ENCODE assay signal across 8 mouse cellular contexts in the genomic region with DNA sequence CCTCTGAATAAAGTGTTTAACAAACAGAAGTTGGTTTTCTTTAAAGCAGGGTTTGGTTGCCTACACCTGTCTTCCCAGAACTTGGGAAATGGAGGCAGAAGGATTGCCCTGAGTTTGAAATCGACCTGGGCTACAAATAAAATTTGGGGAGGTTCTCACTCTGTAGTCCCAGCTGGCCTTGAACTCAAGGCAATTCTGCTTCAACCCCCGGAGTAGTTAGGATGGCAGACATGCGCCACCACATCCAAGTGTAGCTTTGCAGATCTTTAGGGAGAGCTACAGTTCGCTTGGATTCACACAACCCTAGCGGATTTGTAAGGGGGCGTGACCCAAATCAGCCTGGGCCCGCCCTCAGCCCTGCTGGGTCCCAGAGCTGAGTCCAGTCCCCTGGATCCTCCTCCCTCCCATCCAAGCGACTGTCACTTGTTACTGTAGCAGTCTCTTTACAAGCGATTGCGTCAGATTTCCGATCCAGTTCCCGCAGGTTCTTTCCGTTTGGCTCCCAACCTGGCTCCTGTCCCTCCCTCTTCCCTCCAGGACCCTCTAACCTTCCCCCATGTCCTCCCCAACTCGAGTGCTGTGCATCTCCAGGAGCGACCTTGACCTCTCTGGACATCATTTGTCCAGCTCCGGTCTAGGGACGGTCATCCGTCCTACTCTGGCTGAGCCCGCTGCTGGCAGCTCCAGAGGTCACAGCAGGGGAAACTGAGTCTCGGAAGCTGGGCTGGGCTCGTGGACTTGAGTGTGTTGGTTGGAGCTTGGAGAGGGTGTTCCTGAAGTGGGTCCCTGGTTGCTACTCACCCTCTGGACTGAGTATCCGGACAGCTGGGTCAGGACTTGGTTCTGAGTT. TPM values are rescaled to one million over a fixed set of nuclear protein-coding genes. Genes with fewer than 3 reads are reported as not detected.
DNase-seq lines count a peak whose midpoint lies in the region; ATAC-seq and TF ChIP-seq lines count a peak whose summit lies in the region.

No protein-coding gene starts in this region.

- 13% methylated on average over 22 of the region's 22 CpGs for WGBS in embryonic facial prominence, embryonic 11.5 days
- 15% methylated on average over 22 of the region's 22 CpGs for WGBS in heart, postnatal 0 days

- no peak overlapping the region; the same call in 1 of the 2 replicates for H3K4me3 ChIP-seq in embryonic facial prominence, embryonic 11.5 days (ENCODE audit: low read depth, low read length)
- H3K4me3 ChIP-seq in heart, postnatal 0 days (ENCODE audit: low read depth, low read length) = 0 out of 2 replicates have a peak overlapping the region, but pooled peaks have one; percentile 3
- H3K4me3 ChIP-seq in megakaryocyte, embryonic 14.5 days (replicated peaks) = peak overlapping the region; percentile 96

- no peak overlapping the region for H3K4me2 ChIP-seq in embryonic facial prominence, embryonic 11.5 days (ENCODE audit: low read depth, low read length)
- H3K4me2 ChIP-seq in heart, postnatal 0 days (ENCODE audit: low read depth, low read length) = peak overlapping the region; percentile 5

- TF ChIP-seq CTCF in heart, postnatal 0 days (IDR thresholded peaks at IDR 0.05; ENCODE audit: low read depth) = no peak

- peaks cover 2% of the 10 kb centered on the region; the same call in 1 of the 2 replicates for H3K4me1 ChIP-seq in embryonic facial prominence, embryonic 11.5 days (ENCODE audit: control insufficient read depth, insufficient read depth, low read length)
- peaks cover 35% of the 10 kb centered on the region for H3K4me1 ChIP-seq in heart, postnatal 0 days (ENCODE audit: control insufficient read depth, insufficient read depth)
- peaks cover 72% of the 10 kb centered on the region for H3K4me1 ChIP-seq in megakaryocyte, embryonic 14.5 days

- no peaks in the 10 kb centered on the region for H3K27me3 ChIP-seq in embryonic facial prominence, embryonic 11.5 days (ENCODE audit: control insufficient read depth, insufficient read depth, low read length)
- no peaks in the 10 kb centered on the region for H3K27me3 ChIP-seq in heart, postnatal 0 days (ENCODE audit: control insufficient read depth, insufficient read depth, low read length)
- H3K27me3 ChIP-seq in megakaryocyte, embryonic 14.5 days (replicated peaks) = no peaks in the 10 kb centered on the region

- no peak overlapping the region for H3K9ac ChIP-seq in embryonic facial prominence, embryonic 11.5 days (replicated peaks; ENCODE audit: low read length)
- no peak overlapping the region; the same call in 1 of the 2 replicates for H3K9ac ChIP-seq in heart, postnatal 0 days (replicated peaks; ENCODE audit: low read depth, low read length)

- DNase-seq in heart, adult 11 months = peak; percentile 98
- no peak for DNase-seq in heart, adult 8-10 months (ENCODE audit: low spot score)
- peak; percentile 47 for DNase-seq in embryonic facial prominence, embryonic 11.5 days (ENCODE audit: low spot score)
- DNase-seq in heart, postnatal 0 days (ENCODE audit: low spot score) = peak; percentile 45
- DNase-seq in kidney, postnatal 36 days = peak; percentile 87 to 89
- peak; percentile 83 for DNase-seq in yolk sac, embryonic 10.5 days (ENCODE audit: low spot score)
- no peak for DNase-seq in frontal cortex, postnatal 10 days (ENCODE audit: low spot score in 2 of 2)

- H3K36me3 ChIP-seq in embryonic facial prominence, embryonic 11.5 days (replicated peaks; ENCODE audit: control insufficient read depth, insufficient read depth, low read depth, low read length) = no peaks in the 10 kb centered on the region
- H3K36me3 ChIP-seq in heart, postnatal 0 days (replicated peaks; ENCODE audit: control insufficient read depth, insufficient read depth, low read length) = no peaks in the 10 kb centered on the region
- H3K36me3 ChIP-seq in megakaryocyte, embryonic 14.5 days (replicated peaks; ENCODE audit: low read length) = no peaks in the 10 kb centered on the region

- no peak for TF ChIP-seq EP300 in heart, postnatal 0 days (IDR thresholded peaks at IDR 0.05; ENCODE audit: low read depth)

- no peak overlapping the region for H3K27ac ChIP-seq in embryonic facial prominence, embryonic 11.5 days (replicated peaks; ENCODE audit: low read depth, low read length)
- peak overlapping the region; percentile 62; the same call in 1 of the 2 replicates for H3K27ac ChIP-seq in heart, postnatal 0 days (ENCODE audit: low read depth)

- no peaks in the 10 kb centered on the region for H3K9me3 ChIP-seq in embryonic facial prominence, embryonic 11.5 days (replicated peaks; ENCODE audit: control insufficient read depth, low read length)
- no peaks in the 10 kb centered on the region for H3K9me3 ChIP-seq in heart, postnatal 0 days (replicated peaks; ENCODE audit: control insufficient read depth, low read length)
- no peaks in the 10 kb centered on the region for H3K9me3 ChIP-seq in megakaryocyte, embryonic 14.5 days

- peak; percentile 31; the same call in 1 of the 2 replicates for ATAC-seq in embryonic facial prominence, embryonic 11.5 days (replicated peaks; ENCODE audit: insufficient number of reproducible peaks, low FRiP score, low TSS enrichment, low read depth)
- ATAC-seq in heart, postnatal 0 days (ENCODE audit: insufficient read depth, low read depth) = peak; percentile 19

RNA-seq across cellular contexts. Expression of gene Gdf15, which starts 1.5 kb away (rescaled TPM):
- 1 to 10 TPM in 2 of 4 experiments, under 1 TPM in 2; 0.69 to 1.9 (median 1.2) TPM for total RNA-seq in heart, adult 8-10 months (2022)
- 0.20 TPM in 1 of 2 replicates, not detected in the other for polyA plus RNA-seq in embryonic facial prominence, embryonic 11.5 days (2014; fragmentation: Nextera tagmentation; extraction: Ambion mirVana)
- 0.15 and 5.4 TPM in 2 replicates for total RNA-seq in heart, postnatal 0 days (2014; rRNA removed; ENCODE audit: low replicate concordance)
- 1.4 and 1.7 TPM in 2 replicates for polyA plus RNA-seq in heart, postnatal 0 days (2015; fragmentation: Nextera tagmentation; extraction: Ambion mirVana)
- polyA plus RNA-seq in megakaryocyte, embryonic 14.5 days (2012; ENCODE audit: insufficient read depth, low replicate concordance) = 2.5 and 4.5 TPM in 2 replicates

RNA-seq across cellular contexts. Expression of gene Lrrc25, which starts 14.8 kb away (rescaled TPM):
- 1 to 10 TPM; 1.4 to 2.3 (median 1.8) TPM for total RNA-seq in heart, adult 8-10 months (2022)
- polyA plus RNA-seq in embryonic facial prominence, embryonic 11.5 days (2014; fragmentation: Nextera tagmentation; extraction: Ambion mirVana) = 0.32 and 0.98 TPM in 2 replicates
- 1.5 and 2.2 TPM in 2 replicates for total RNA-seq in heart, postnatal 0 days (2014; rRNA removed; ENCODE audit: low replicate concordance)
- 1.3 and 1.6 TPM in 2 replicates for polyA plus RNA-seq in heart, postnatal 0 days (2015; fragmentation: Nextera tagmentation; extraction: Ambion mirVana)
- polyA plus RNA-seq in megakaryocyte, embryonic 14.5 days (2012; ENCODE audit: insufficient read depth, low replicate concordance) = 19.0 and 34.7 TPM in 2 replicates

RNA-seq across cellular contexts. Expression of gene Ssbp4, which starts 22.1 kb away (rescaled TPM):
- total RNA-seq in heart, adult 8-10 months (2022) = 10 to 100 TPM; 29.1 to 34.1 (median 31.3) TPM
- polyA plus RNA-seq in embryonic facial prominence, embryonic 11.5 days (2014; fragmentation: Nextera tagmentation; extraction: Ambion mirVana) = 108 and 123 TPM in 2 replicates
- 107 and 143 TPM in 2 replicates for total RNA-seq in heart, postnatal 0 days (2014; rRNA removed; ENCODE audit: low replicate concordance)
- polyA plus RNA-seq in heart, postnatal 0 days (2015; fragmentation: Nextera tagmentation; extraction: Ambion mirVana) = 55.6 and 57.3 TPM in 2 replicates
- polyA plus RNA-seq in megakaryocyte, embryonic 14.5 days (2012; ENCODE audit: insufficient read depth, low replicate concordance) = 1,561 and 3,509 TPM in 2 replicates

RNA-seq across cellular contexts. Expression of gene Pgpep1, which starts 29.4 kb away (rescaled TPM):
- total RNA-seq in heart, adult 8-10 months (2022) = 10 to 100 TPM; 40.0 to 57.7 (median 44.4) TPM
- polyA plus RNA-seq in embryonic facial prominence, embryonic 11.5 days (2014; fragmentation: Nextera tagmentation; extraction: Ambion mirVana) = 59.8 and 71.3 TPM in 2 replicates
- 18.0 and 36.3 TPM in 2 replicates for total RNA-seq in heart, postnatal 0 days (2014; rRNA removed; ENCODE audit: low replicate concordance)
- polyA plus RNA-seq in heart, postnatal 0 days (2015; fragmentation: Nextera tagmentation; extraction: Ambion mirVana) = 26.9 and 29.1 TPM in 2 replicates
- 10.2 and 10.5 TPM in 2 replicates for polyA plus RNA-seq in megakaryocyte, embryonic 14.5 days (2012; ENCODE audit: insufficient read depth, low replicate concordance)

RNA-seq across cellular contexts. Expression of gene Isyna1, which starts 36.6 kb away (rescaled TPM):
- 10 to 100 TPM; 15.5 to 37.5 (median 23.7) TPM for total RNA-seq in heart, adult 8-10 months (2022)
- 79.0 and 87.9 TPM in 2 replicates for polyA plus RNA-seq in embryonic facial prominence, embryonic 11.5 days (2014; fragmentation: Nextera tagmentation; extraction: Ambion mirVana)
- total RNA-seq in heart, postnatal 0 days (2014; rRNA removed; ENCODE audit: low replicate concordance) = 111 and 125 TPM in 2 replicates
- 53.3 and 59.6 TPM in 2 replicates for polyA plus RNA-seq in heart, postnatal 0 days (2015; fragmentation: Nextera tagmentation; extraction: Ambion mirVana)
- polyA plus RNA-seq in megakaryocyte, embryonic 14.5 days (2012; ENCODE audit: insufficient read depth, low replicate concordance) = 165 and 201 TPM in 2 replicates

Comparison
In these comparisons a context has a peak if more than half of its experiments do, and no peak if none do; other contexts are left out.
1. DNase-seq: peak in heart, adult 11 months (single experiment), embryonic facial prominence, embryonic 11.5 days (single experiment), heart, postnatal 0 days (single experiment), kidney, postnatal 36 days (2 of 2) and yolk sac, embryonic 10.5 days (single experiment); none in heart, adult 8-10 months (single experiment) and frontal cortex, postnatal 10 days (0 of 2).
2. RNA of gene Ssbp4, which starts 22.1 kb away (polyA plus RNA-seq): 1,561 to 3,509 TPM in megakaryocyte, embryonic 14.5 days; 108 to 123 TPM in embryonic facial prominence, embryonic 11.5 days and 55.6 to 57.3 TPM in heart, postnatal 0 days; every median in the first group is over 10 times any median in the second.